ENCODE assay signal across 12 mouse cellular contexts in genomic region chrX:158808526-158809144, GRCm38 (mm10).
"Had no signal": no experiment of that assay in that cellular context is flagged by ENCODE, and none has a peak within 500 bp of the region (broad histone marks: within the 10 kb centered on the region; RNA-seq: fewer than 3 reads in every experiment).

No protein-coding gene starts in this region.

- H3K36me3 ChIP-seq: limb, embryonic 12.5 days; liver, embryonic 13.5 days; lung, embryonic 15.5 days; midbrain, embryonic 13.5 days; neural tube, embryonic 12.5 days had no signal

- H3K4me1 ChIP-seq: limb, embryonic 12.5 days; liver, embryonic 13.5 days; lung, embryonic 15.5 days; midbrain, embryonic 13.5 days; neural tube, embryonic 12.5 days had no signal

- DNase-seq: kidney, postnatal 25 days; liver; liver, embryonic 13.5 days; liver, postnatal 0 days; lung, postnatal 14 days; thymus, adult 18-20 months; thymus, postnatal 14 days had no signal

- H3K27ac ChIP-seq: left cerebral cortex, adult 2 months; limb, embryonic 12.5 days; liver, embryonic 13.5 days; lung, embryonic 15.5 days; midbrain, embryonic 13.5 days; neural tube, embryonic 12.5 days had no signal

- H3K4me2 ChIP-seq: limb, embryonic 12.5 days; liver, embryonic 13.5 days; lung, embryonic 15.5 days; midbrain, embryonic 13.5 days; neural tube, embryonic 12.5 days had no signal

- H3K27me3 ChIP-seq: limb, embryonic 12.5 days; liver, embryonic 13.5 days; lung, embryonic 15.5 days; midbrain, embryonic 13.5 days; neural tube, embryonic 12.5 days had no signal

- H3K9ac ChIP-seq: limb, embryonic 12.5 days; liver, embryonic 13.5 days; liver, postnatal 0 days; lung, embryonic 15.5 days; midbrain, embryonic 13.5 days; neural tube, embryonic 12.5 days had no signal

- ATAC-seq: liver, postnatal 0 days; midbrain, embryonic 13.5 days had no signal

- H3K4me3 ChIP-seq: left cerebral cortex, adult 2 months; limb, embryonic 12.5 days; liver, embryonic 13.5 days; lung, embryonic 15.5 days; midbrain, embryonic 13.5 days; neural tube, embryonic 12.5 days had no signal

- H3K9me3 ChIP-seq: limb, embryonic 12.5 days; liver, embryonic 13.5 days; lung, embryonic 15.5 days; midbrain, embryonic 13.5 days; neural tube, embryonic 12.5 days had no signal
